Mouse (Mus musculus) CH12.LX (cell line): Measurements from ENCODE around the gene Grhl1. TPM values are rescaled to one million over a fixed set of nuclear protein-coding genes. Genes with fewer than 3 reads are reported as not detected.

Experiments used
- DNase-seq: peaks from one replicate; pipeline ENCODE4 v3.0.0-alpha.2; 2013; ENCODE audit errors: extremely low read depth
- H3K27ac ChIP-seq: 2 replicates; pipeline ENCODE4 v1.5.1; 2012; ENCODE audit warnings: low read depth, mild to moderate bottlenecking, control low read depth, moderate library complexity; ENCODE audit not compliant: insufficient read depth
- H3K27me3 ChIP-seq: replicated peaks from 2 replicates; pipeline ENCODE3; 2012; ENCODE audit warnings: inconsistent platforms
- H3K36me3 ChIP-seq, 2 experiments: replicated peaks in 1 of 2; 2 replicates each; pipeline versions ENCODE3 to v1.6.1; 2012; ENCODE audit warnings: inconsistent platforms in 1 of 2, low read length in 1 of 2, mild to moderate bottlenecking in 1 of 2, mixed read lengths in 1 of 2, moderate library complexity in 1 of 2; ENCODE audit not compliant: control insufficient read depth in 1 of 2, insufficient read depth in 1 of 2
- H3K4me1 ChIP-seq, 2 experiments: 2 replicates each; pipeline ENCODE4 v1.6.1; 2012; ENCODE audit warnings: inconsistent platforms in 1 of 2, moderate library complexity in 1 of 2; ENCODE audit not compliant: insufficient read depth in 2 of 2, control insufficient read depth in 1 of 2
- H3K4me2 ChIP-seq: 2 replicates; pipeline ENCODE4 v1.6.1; 2012; ENCODE audit warnings: low read depth, mild to moderate bottlenecking, control low read depth; ENCODE audit not compliant: poor library complexity, insufficient read depth, severe bottlenecking
- H3K4me3 ChIP-seq, 3 experiments: fragments of 150-350 bp in 1 of 3; sonication (generic) in 1 of 3; replicated peaks in 1 of 3; 2 replicates each; pipeline versions ENCODE3 to v1.5.1; 2011 to 2012; ENCODE audit warnings: low read depth in 2 of 3, low read length in 2 of 3, mild to moderate bottlenecking in 2 of 3, moderate library complexity in 2 of 3, control low read depth in 1 of 3, improper control_type of control experiment in 1 of 3, inconsistent platforms in 1 of 3, mixed read lengths in 1 of 3; ENCODE audit not compliant: poor library complexity in 1 of 3
- H3K79me2 ChIP-seq: replicated peaks from 2 replicates; pipeline ENCODE4 v1.6.1; 2012; ENCODE audit warnings: mild to moderate bottlenecking, moderate library complexity; ENCODE audit not compliant: control insufficient read depth, poor library complexity, insufficient read depth, severe bottlenecking; ENCODE audit errors: extremely low read depth
- H3K9ac ChIP-seq: 2 replicates; pipeline ENCODE4 v1.6.1; 2012; ENCODE audit warnings: low read depth, mild to moderate bottlenecking, control low read depth, moderate library complexity; ENCODE audit not compliant: insufficient read depth
- H3K9me3 ChIP-seq: replicated peaks from 2 replicates; pipeline ENCODE3; 2012; ENCODE audit warnings: low read length, inconsistent platforms, mixed read lengths
- BHLHE40 ChIP-seq: IDR thresholded peaks from 2 replicates; pipeline ENCODE4 v1.6.1; 2011; ENCODE audit warnings: mild to moderate bottlenecking, low read depth, low read length, improper control_type of control experiment
- CHD1 ChIP-seq: IDR thresholded peaks from 2 replicates; pipeline ENCODE4 v1.6.1; 2012; ENCODE audit warnings: low read depth, low read length, improper control_type of control experiment, inconsistent platforms
- CTCF ChIP-seq, 2 experiments: IDR thresholded peaks in 1 of 2; conservative IDR thresholded peaks in 1 of 2; 2 replicates each; pipeline ENCODE4 v1.5.1; 2011 to 2012; ENCODE audit warnings: low read depth in 2 of 2, low read length in 2 of 2, improper control_type of control experiment in 1 of 2, inconsistent platforms in 1 of 2, mild to moderate bottlenecking in 1 of 2, moderate library complexity in 1 of 2
- E2F4 ChIP-seq: IDR thresholded peaks from 2 replicates; pipeline ENCODE4 v1.6.1; 2011; ENCODE audit warnings: low read depth, low read length, improper control_type of control experiment; ENCODE audit not compliant: insufficient replicate concordance
- ELF1 ChIP-seq: IDR thresholded peaks from 2 replicates; pipeline ENCODE4 v1.6.1; 2014; ENCODE audit warnings: low read depth, mild to moderate bottlenecking, inconsistent platforms, low read length, improper control_type of control experiment
- ETS1 ChIP-seq: conservative IDR thresholded peaks from 2 replicates; pipeline ENCODE4 v1.6.1; 2012; ENCODE audit warnings: low read depth, mild to moderate bottlenecking, inconsistent platforms, low read length, improper control_type of control experiment, moderate library complexity
- GABPA ChIP-seq: IDR thresholded peaks from 2 replicates; pipeline ENCODE4 v1.6.1; 2012; ENCODE audit warnings: low read depth, low read length, improper control_type of control experiment, inconsistent platforms; ENCODE audit not compliant: insufficient replicate concordance
- HCFC1 ChIP-seq: IDR thresholded peaks from 2 replicates; pipeline ENCODE4 v1.6.1; 2012; ENCODE audit warnings: low read depth, mild to moderate bottlenecking, inconsistent platforms, low read length, improper control_type of control experiment
- JUN ChIP-seq: IDR thresholded peaks from 2 replicates; pipeline ENCODE4 v1.6.1; 2011; ENCODE audit warnings: low read depth, mild to moderate bottlenecking, low read length, improper control_type of control experiment, moderate library complexity; ENCODE audit not compliant: insufficient read depth
- JUND ChIP-seq: conservative IDR thresholded peaks from 2 replicates; pipeline ENCODE4 v1.6.1; 2011; ENCODE audit warnings: low read depth, low read length, improper control_type of control experiment
- KAT2A ChIP-seq: IDR thresholded peaks from 2 replicates; pipeline ENCODE4 v1.6.1; 2012; ENCODE audit warnings: low read length, improper control_type of control experiment, inconsistent platforms; ENCODE audit not compliant: insufficient replicate concordance
- MAFK ChIP-seq: IDR thresholded peaks from 2 replicates; pipeline ENCODE4 v1.6.1; 2011; ENCODE audit warnings: low read length, improper control_type of control experiment; ENCODE audit not compliant: insufficient replicate concordance
- MAZ ChIP-seq: IDR thresholded peaks from 2 replicates; pipeline ENCODE4 v1.6.1; 2012; ENCODE audit warnings: low read depth, mild to moderate bottlenecking, inconsistent platforms, low read length, improper control_type of control experiment, moderate library complexity
- MEF2A ChIP-seq: IDR thresholded peaks from 2 replicates; pipeline ENCODE4 v1.6.1; 2014; ENCODE audit warnings: low read depth, mild to moderate bottlenecking, inconsistent platforms, low read length, improper control_type of control experiment, borderline replicate concordance
- MYC ChIP-seq: IDR thresholded peaks from 2 replicates; pipeline ENCODE4 v1.6.1; 2011; ENCODE audit warnings: low read depth, mild to moderate bottlenecking, improper control_type of control experiment, low read length
- NELFE ChIP-seq: IDR thresholded peaks from 2 replicates; pipeline ENCODE4 v1.6.1; 2011; ENCODE audit warnings: low read depth, low read length, improper control_type of control experiment
- NRF1 ChIP-seq: IDR thresholded peaks from 2 replicates; pipeline ENCODE4 v1.6.1; 2014; ENCODE audit warnings: low read depth, mild to moderate bottlenecking, inconsistent platforms, low read length, improper control_type of control experiment, moderate library complexity
- POLR2AphosphoS2 ChIP-seq: IDR thresholded peaks from 2 replicates; pipeline ENCODE4 v1.6.1; 2011; ENCODE audit warnings: low read depth, low read length, improper control_type of control experiment
- RAD21 ChIP-seq: IDR thresholded peaks from 2 replicates; pipeline ENCODE4 v1.6.1; 2011; ENCODE audit warnings: low read depth, mild to moderate bottlenecking, low read length, improper control_type of control experiment, moderate library complexity
- RCOR1 ChIP-seq: conservative IDR thresholded peaks from 2 replicates; pipeline ENCODE4 v1.6.1; 2012; ENCODE audit warnings: low read depth, mild to moderate bottlenecking, inconsistent platforms, low read length, improper control_type of control experiment
- SIN3A ChIP-seq: IDR thresholded peaks from 2 replicates; pipeline ENCODE4 v1.6.1; 2012; ENCODE audit warnings: low read length, improper control_type of control experiment, inconsistent platforms
- SMC3 ChIP-seq: IDR thresholded peaks from 2 replicates; pipeline ENCODE4 v1.6.1; 2011; ENCODE audit warnings: low read depth, low read length, improper control_type of control experiment
- TCF12 ChIP-seq: IDR thresholded peaks from 2 replicates; pipeline ENCODE4 v1.6.1; 2014; ENCODE audit warnings: low read depth, mild to moderate bottlenecking, inconsistent platforms, low read length, improper control_type of control experiment
- USF1 ChIP-seq: IDR thresholded peaks from 2 replicates; pipeline ENCODE4 v1.6.1; 2014; ENCODE audit warnings: low read depth, mild to moderate bottlenecking, inconsistent platforms, low read length, improper control_type of control experiment
- USF2 ChIP-seq: conservative IDR thresholded peaks from 2 replicates; pipeline ENCODE4 v1.6.1; 2011; ENCODE audit warnings: low read depth, low read length, improper control_type of control experiment
- ZC3H11A ChIP-seq: IDR thresholded peaks from 2 replicates; pipeline ENCODE4 v1.6.1; 2012; ENCODE audit warnings: low read depth, mild to moderate bottlenecking, inconsistent platforms, low read length, improper control_type of control experiment
- ZMIZ1 ChIP-seq: IDR thresholded peaks from 2 replicates; pipeline ENCODE4 v1.6.1; 2012; ENCODE audit warnings: low read depth, mild to moderate bottlenecking, inconsistent platforms, low read length, improper control_type of control experiment
- ZNF384 ChIP-seq: IDR thresholded peaks from 2 replicates; pipeline ENCODE4 v1.6.1; 2012; ENCODE audit warnings: low read depth, low read length, improper control_type of control experiment, inconsistent platforms
- dilution Hi-C: fragments of 300-500 bp; cut with MboI; formaldehyde crosslinking; loops from 2 replicates; pipeline ENCODE4 v1.14.3; 2020; ENCODE audit warnings: low sequenced_read_pairs; ENCODE audit not compliant: extremely low pct_unique_long_range_greater_than_20kb, extremely low pct_ligation_motif_present
- in situ Hi-C: fragments of 300-500 bp; cut with MboI; formaldehyde crosslinking; loops from 3 replicates; pipeline ENCODE4 v1.14.3; 2019; ENCODE audit warnings: low sequenced_read_pairs, low pct_ligation_motif_present, low pct_unique_long_range_greater_than_20kb, mixed read lengths
- polyA plus RNA-seq: library from polyadenylated mRNA; unstranded; fragments of >175 nt; gene quantifications from 2 replicates; pipeline ENCODE4 v1.2.1, GENCODE M21; 2012; ENCODE audit warnings: low read depth; ENCODE audit not compliant: insufficient read length
- total RNA-seq, 2 experiments: library from RNA; depleted of rRNA; stranded (reverse); fragments of 300-350 nt in 1 of 2; fragments of >200 nt in 1 of 2; gene quantifications; 2 replicates each; pipeline ENCODE4 v1.2.3; 2012 to 2014

Gene Grhl1
- total and polyA plus RNA-seq, 3 experiments = 0.54 to 1.3 (median 0.66) TPM

- peaks cover 15 to 21% of the 10 kb centered on the region in 2 experiments for H3K36me3 ChIP-seq
- in situ Hi-C loops (no loop called here), dilution Hi-C loops (no loop called here)
- no peak for DNase-seq
- H3K27me3 ChIP-seq = peaks cover 18% of the 10 kb centered on the region
- H3K79me2 ChIP-seq = no peaks in the 10 kb centered on the region; the same call in 1 of the 2 replicates
- H3K9me3 ChIP-seq = no peaks in the 10 kb centered on the region
- H3K4me2 ChIP-seq = no peak overlapping the region
- H3K4me1 ChIP-seq = peaks cover 0 to 11% of the 10 kb centered on the region in 2 experiments; a peak in 1 of 4 replicates
- H3K9ac ChIP-seq = no peak overlapping the region
- no peak overlapping the region for H3K4me3 ChIP-seq
- no peak overlapping the region for H3K27ac ChIP-seq
- TF ChIP-seq NRF1 (no peak), E2F4 (no peak), ZNF384 (no peak), JUN (no peak), NELFE (no peak), ZMIZ1 (no peak), GABPA (no peak), MAZ (no peak), USF1 (no peak), SMC3 (no peak), SIN3A (no peak), HCFC1 (no peak), RCOR1 (no peak), POLR2AphosphoS2 (no peak), ELF1 (no peak), TCF12 (no peak), MEF2A (no peak), KAT2A (no peak), RAD21 (no peak), MAFK (no peak)
- TF ChIP-seq, all 38 proteins: peak for 0
These were observed 2.8 kb downstream of the Grhl1 start for GRCm38 (mm10) chr12:24574870-24575269.

- Histone ChIP-seq H3K27me3 (no peaks in the 10 kb centered on the region), H3K4me2 (no peak overlapping the region)
- in situ Hi-C loops = no loop called here
These were observed 8.4 kb downstream of the Grhl1 start for GRCm38 (mm10) chr12:24580452-24580851.

More at GRCm38 (mm10) chr12:24580452-24580851, 8.4 kb downstream of the Grhl1 start:
- Histone ChIP-seq H3K27ac (no peak overlapping the region), H3K79me2 (no peaks in the 10 kb centered on the region), H3K9ac (no peak overlapping the region), H3K4me3 (no peak overlapping the region), H3K9me3 (no peaks in the 10 kb centered on the region), H3K4me1 (no peaks in the 10 kb centered on the region), H3K36me3 (peaks cover 41 to 51% of the 10 kb centered on the region in 2 experiments)
- no peak for DNase-seq
- dilution Hi-C loops = no loop called here
- TF ChIP-seq CTCF (conservative IDR thresholded peaks at IDR 0.05 in 1 of 2, IDR thresholded peaks at IDR 0.05 in 1 of 2; ENCODE audit: low read depth in 2 of 2, low read length in 2 of 2) (no peak), USF1 (no peak), MAFK (no peak), JUND (no peak), KAT2A (no peak), SMC3 (no peak), E2F4 (no peak), MYC (no peak), USF2 (no peak), ZC3H11A (no peak), SIN3A (no peak), CHD1 (no peak), HCFC1 (no peak), NELFE (no peak), MEF2A (no peak), MAZ (no peak), BHLHE40 (no peak), ZMIZ1 (no peak), TCF12 (no peak), ETS1 (no peak)
